Mouse (Mus musculus): ENCODE data around the gene Chrne. TPM values are rescaled to one million over a fixed set of nuclear protein-coding genes. Genes with fewer than 3 reads are reported as not detected.

Gene Chrne
- polyA plus RNA-seq, 1 experiment from 2014 or later, result not detected

- peak overlapping the region; percentile 70 for H3K4me3 ChIP-seq
- WGBS, result 72% methylated on average over 4 of the region's 4 CpGs
- no peaks in the 10 kb centered on the region for H3K27me3 ChIP-seq (ENCODE audit: insufficient read depth, poor library complexity, severe bottlenecking)
- DNase-seq (ENCODE audit: low spot score), result no peak
- H3K36me3 ChIP-seq, result peaks cover 68% of the 10 kb centered on the region
- H3K4me1 ChIP-seq, result peaks cover 56% of the 10 kb centered on the region
- H3K9me3 ChIP-seq, result no peaks in the 10 kb centered on the region
- peak overlapping the region; percentile 97; the same call in 1 of the 2 replicates for H3K27ac ChIP-seq
These were observed 29.5 kb upstream of the Chrne start for GRCm38 (mm10) chr11:70648512-70648911.

- peak; percentile 79 for DNase-seq (ENCODE audit: low spot score)
- Histone ChIP-seq H3K27me3 (ENCODE audit: insufficient read depth, poor library complexity, severe bottlenecking) (no peaks in the 10 kb centered on the region), H3K4me3 (peak overlapping the region; percentile 70), H3K9me3 (no peaks in the 10 kb centered on the region), H3K36me3 (peaks cover 73% of the 10 kb centered on the region), H3K27ac (peak overlapping the region; percentile 97), H3K4me1 (peaks cover 53% of the 10 kb centered on the region)
- 3% methylated on average over 28 of the region's 28 CpGs for WGBS
These were observed 28.9 kb upstream of the Chrne start for GRCm38 (mm10) chr11:70647716-70648420.

- H3K4me1 ChIP-seq, result peaks cover 45% of the 10 kb centered on the region
- H3K4me3 ChIP-seq, result peak within 1 kb of the TSS; percentile 70
- peak within 1 kb of the TSS; percentile 97 for H3K27ac ChIP-seq
- under 1% methylated on average over 63 of the region's 63 CpGs for WGBS
- H3K36me3 ChIP-seq, result peaks cover 67% of the 10 kb centered on the region
- H3K27me3 ChIP-seq (ENCODE audit: insufficient read depth, poor library complexity, severe bottlenecking), result no peaks in the 10 kb centered on the region
- DNase-seq (ENCODE audit: low spot score), result peak; percentile 99
- H3K9me3 ChIP-seq, result no peaks in the 10 kb centered on the region
These were observed 28.0 kb upstream of the Chrne start, which contains the start of the genes Rnf167 and Slc25a11 for GRCm38 (mm10) chr11:70646691-70647650. Gene Rnf167, plus strand, starts transcription at chr11:70647235. Gene Slc25a11, minus strand, starts transcription at chr11:70647479.

GRCm38 (mm10) chr11:70646259-70646555 is 27.2 kb upstream of the Chrne start:
- Histone ChIP-seq H3K36me3 (peaks cover 60% of the 10 kb centered on the region), H3K4me3 (peak overlapping the region; percentile 70), H3K27me3 (ENCODE audit: insufficient read depth, poor library complexity, severe bottlenecking) (no peaks in the 10 kb centered on the region), H3K27ac (peak overlapping the region; percentile 97), H3K4me1 (peaks cover 42% of the 10 kb centered on the region), H3K9me3 (no peaks in the 10 kb centered on the region)
- DNase-seq (ENCODE audit: low spot score), result no peak
- 27% methylated on average over 3 of the region's 3 CpGs for WGBS

- 84% methylated on average over 12 of the region's 12 CpGs for WGBS
- H3K27me3 ChIP-seq (ENCODE audit: insufficient read depth, poor library complexity, severe bottlenecking), result no peaks in the 10 kb centered on the region
- H3K4me1 ChIP-seq, result peaks cover 38% of the 10 kb centered on the region
- H3K4me3 ChIP-seq, result peak overlapping the region; percentile 70
- no peaks in the 10 kb centered on the region for H3K9me3 ChIP-seq
- peak; percentile 73 for DNase-seq (ENCODE audit: low spot score)
- H3K27ac ChIP-seq, result peak overlapping the region; percentile 97
- peaks cover 54% of the 10 kb centered on the region for H3K36me3 ChIP-seq
These were observed 26.6 kb upstream of the Chrne start for GRCm38 (mm10) chr11:70645461-70646258.

GRCm38 (mm10) chr11:70644564-70645103 is 25.6 kb upstream of the Chrne start:
- Histone ChIP-seq H3K27ac (no peak overlapping the region), H3K36me3 (peaks cover 44% of the 10 kb centered on the region), H3K9me3 (no peaks in the 10 kb centered on the region), H3K4me1 (peaks cover 43% of the 10 kb centered on the region), H3K27me3 (ENCODE audit: insufficient read depth, poor library complexity, severe bottlenecking) (no peaks in the 10 kb centered on the region), H3K4me3 (no peak overlapping the region)
- DNase-seq (ENCODE audit: low spot score), result peak; percentile 63
- WGBS, result 96% methylated on average over 8 of the region's 8 CpGs

- no peak for DNase-seq (ENCODE audit: low spot score)
- Histone ChIP-seq H3K4me1 (peaks cover 43% of the 10 kb centered on the region), H3K9me3 (no peaks in the 10 kb centered on the region), H3K27ac (no peak overlapping the region), H3K4me3 (no peak overlapping the region), H3K36me3 (peaks cover 32% of the 10 kb centered on the region), H3K27me3 (ENCODE audit: insufficient read depth, poor library complexity, severe bottlenecking) (no peaks in the 10 kb centered on the region)
- 91% methylated on average over 6 of the region's 6 CpGs for WGBS
These were observed 24.0 kb upstream of the Chrne start for GRCm38 (mm10) chr11:70643051-70643450.

- no peak overlapping the region for H3K4me3 ChIP-seq
- DNase-seq (ENCODE audit: low spot score), result no peak
- WGBS, result 78% methylated on average over 7 of the region's 7 CpGs
These were observed 22.2 kb upstream of the Chrne start for GRCm38 (mm10) chr11:70641241-70641640.

GRCm38 (mm10) chr11:70639976-70640375 is 21.0 kb upstream of the Chrne start:
- 75% methylated on average over 8 of the region's 8 CpGs for WGBS
- Histone ChIP-seq H3K4me1 (peaks cover 24% of the 10 kb centered on the region), H3K36me3 (peaks cover 24% of the 10 kb centered on the region), H3K27me3 (ENCODE audit: insufficient read depth, poor library complexity, severe bottlenecking) (no peaks in the 10 kb centered on the region), H3K27ac (peak overlapping the region; percentile 30; the same call in 1 of the 2 replicates), H3K4me3 (no peak overlapping the region; the same call in 1 of the 2 replicates), H3K9me3 (no peaks in the 10 kb centered on the region)
- no peak for DNase-seq (ENCODE audit: low spot score)

More at GRCm38 (mm10) chr11:70641241-70641640, 22.2 kb upstream of the Chrne start:
- Histone ChIP-seq H3K27me3 (ENCODE audit: insufficient read depth, poor library complexity, severe bottlenecking) (no peaks in the 10 kb centered on the region), H3K27ac (no peak overlapping the region), H3K36me3 (peaks cover 32% of the 10 kb centered on the region), H3K4me1 (peaks cover 37% of the 10 kb centered on the region), H3K9me3 (no peaks in the 10 kb centered on the region)

- Histone ChIP-seq H3K4me1 (peaks cover 23% of the 10 kb centered on the region), H3K27ac (peak within 1 kb of the TSS; percentile 75), H3K9me3 (no peaks in the 10 kb centered on the region), H3K4me3 (peak within 1 kb of the TSS; percentile 23; the same call in 1 of the 2 replicates), H3K27me3 (ENCODE audit: insufficient read depth, poor library complexity, severe bottlenecking) (no peaks in the 10 kb centered on the region), H3K36me3 (peaks cover 13% of the 10 kb centered on the region)
- no peak for DNase-seq (ENCODE audit: low spot score)
- WGBS, result 6% methylated on average over 5 of the region's 5 CpGs
These were observed 19.8 kb upstream of the Chrne start, which contains the start of gene Gp1ba for GRCm38 (mm10) chr11:70638714-70639278. Gene Gp1ba, plus strand, starts transcription at chr11:70639122.

- no peaks in the 10 kb centered on the region for H3K27me3 ChIP-seq (ENCODE audit: insufficient read depth, poor library complexity, severe bottlenecking)
- 66% methylated on average over 1 of the region's 1 CpGs for WGBS
- H3K27ac ChIP-seq, result peak overlapping the region; percentile 75
- no peak for DNase-seq (ENCODE audit: low spot score)
- peaks cover 8% of the 10 kb centered on the region for H3K36me3 ChIP-seq
- H3K4me1 ChIP-seq, result peaks cover 23% of the 10 kb centered on the region
- no peaks in the 10 kb centered on the region for H3K9me3 ChIP-seq
- no peak overlapping the region for H3K4me3 ChIP-seq
These were observed 19.3 kb upstream of the Chrne start for GRCm38 (mm10) chr11:70638293-70638692.

GRCm38 (mm10) chr11:70637764-70638163 is 18.7 kb upstream of the Chrne start:
- Histone ChIP-seq H3K4me1 (peaks cover 23% of the 10 kb centered on the region), H3K27ac (no peak overlapping the region), H3K9me3 (no peaks in the 10 kb centered on the region), H3K4me3 (no peak overlapping the region), H3K27me3 (ENCODE audit: insufficient read depth, poor library complexity, severe bottlenecking) (no peaks in the 10 kb centered on the region), H3K36me3 (peaks cover 3% of the 10 kb centered on the region; the same call in 1 of the 2 replicates)
- DNase-seq (ENCODE audit: low spot score), result no peak
- WGBS, result 93% methylated on average over 1 of the region's 1 CpGs
